Mouse (Mus musculus): ENCODE measurements around the gene Ttc3. TPM values are rescaled to one million over a fixed set of nuclear protein-coding genes. Genes with fewer than 3 reads are reported as not detected.
"Not testable (repeated sequence)": the region's sequence is repeated elsewhere in the genome, so short reads cannot be mapped to it uniquely, and the experiment has no call there.

Gene Ttc3
- polyA plus RNA-seq, 1 experiment from 2014 or later, result 60.3 TPM

DNA sequence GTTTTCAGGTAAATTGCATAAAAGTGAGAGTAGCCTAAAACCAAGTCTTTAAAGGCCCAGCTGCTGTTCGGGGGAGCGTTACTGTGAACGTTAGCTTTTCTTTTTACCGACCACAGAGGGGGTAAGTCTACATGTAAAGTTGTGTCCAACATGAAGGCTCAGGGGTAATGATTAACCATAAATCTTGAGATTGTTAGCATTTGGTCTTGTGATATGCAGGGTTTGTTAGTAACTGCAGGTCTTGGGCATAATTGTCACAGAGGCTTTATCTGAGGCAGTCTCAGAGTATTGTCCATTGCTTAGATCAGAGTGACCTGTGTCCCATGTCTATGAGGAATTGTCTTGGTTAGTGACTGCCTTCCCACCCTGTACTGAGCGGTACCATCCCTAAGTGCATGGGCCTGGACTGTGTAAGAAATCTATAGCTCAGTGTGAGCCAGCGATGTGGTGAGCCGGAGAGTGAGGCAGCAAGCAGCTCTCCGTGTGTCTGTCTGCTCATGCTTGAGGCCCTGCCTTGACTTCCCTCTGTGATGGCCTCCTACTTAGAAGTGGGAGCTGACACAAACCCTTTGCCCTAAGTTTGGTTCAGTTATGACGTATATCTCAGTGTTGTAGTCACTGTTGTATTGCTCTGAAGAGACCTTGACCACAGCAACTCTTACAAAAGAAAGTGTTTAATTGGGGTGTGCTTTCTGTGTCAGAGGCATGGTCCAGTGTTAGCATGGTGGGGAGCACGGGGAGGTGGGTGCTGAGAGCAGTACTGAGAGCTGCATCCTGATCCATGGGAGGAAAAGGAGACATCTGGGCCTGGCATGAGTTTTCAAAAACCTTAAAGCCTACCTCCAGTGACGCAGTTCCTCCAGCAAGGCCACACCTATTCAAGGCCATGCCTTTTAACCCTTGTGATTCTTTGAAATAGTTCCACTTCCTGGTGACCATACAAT, 81.4 kb downstream of the Ttc3 start:
- Histone ChIP-seq H3K4me2 (replicated peaks; ENCODE audit: low read depth) (no peak overlapping the region), H3K4me1 (replicated peaks; ENCODE audit: control insufficient read depth, insufficient read depth) (no peaks in the 10 kb centered on the region), H3K9ac (ENCODE audit: low read length) (no peak overlapping the region), H3K27me3 (ENCODE audit: control insufficient read depth, insufficient read depth, low read length) (no peaks in the 10 kb centered on the region), H3K4me3 (ENCODE audit: low read depth, low read length) (no peak overlapping the region), H3K36me3 (ENCODE audit: control insufficient read depth, insufficient read depth, low read length) (peaks cover 8% of the 10 kb centered on the region), H3K9me3 (ENCODE audit: control insufficient read depth, low read length) (no peaks in the 10 kb centered on the region), H3K27ac (replicated peaks) (peak overlapping the region; percentile 74)
- peak; percentile 75 for ATAC-seq (ENCODE audit: low FRiP score, low TSS enrichment)
- WGBS, result 70% methylated on average over 11 of the region's 11 CpGs
- TF ChIP-seq EP300 (optimal IDR thresholded peaks at IDR 0.05) (no peak), CTCF (IDR thresholded peaks at IDR 0.05; ENCODE audit: low read depth) (no peak)
- no peak for DNase-seq (ENCODE audit: low spot score)

DNA sequence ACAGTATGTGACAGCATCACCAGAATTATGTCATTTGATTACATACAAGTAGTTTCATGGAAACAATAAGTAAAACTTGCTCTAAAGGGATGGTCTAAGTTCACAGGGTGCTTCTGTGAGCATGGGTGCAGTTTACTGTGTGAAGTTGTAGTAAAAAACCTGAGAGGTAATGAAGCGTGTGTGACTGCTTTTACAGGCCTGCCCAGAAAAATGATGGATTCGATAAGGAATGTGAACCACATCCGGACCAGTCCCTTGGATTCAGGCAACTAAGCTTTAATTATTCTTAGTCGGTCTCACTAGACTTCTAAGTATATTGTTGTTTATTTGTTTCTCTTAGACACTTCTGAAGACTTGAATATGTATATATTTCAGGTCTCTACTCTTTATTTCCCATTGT, 82.3 kb downstream of the Ttc3 start:
- WGBS, result 69% methylated on average over 4 of the region's 4 CpGs
- no peaks in the 10 kb centered on the region for H3K4me1 ChIP-seq (replicated peaks; ENCODE audit: control insufficient read depth, insufficient read depth)
- H3K9me3 ChIP-seq (ENCODE audit: control insufficient read depth, low read length), result no peaks in the 10 kb centered on the region
- H3K4me2 ChIP-seq (replicated peaks; ENCODE audit: low read depth), result no peak overlapping the region
- no peak for ATAC-seq (ENCODE audit: low FRiP score, low TSS enrichment)
- H3K4me3 ChIP-seq (ENCODE audit: low read depth, low read length), result no peak overlapping the region
- DNase-seq (ENCODE audit: low spot score), result no peak
- H3K9ac ChIP-seq (ENCODE audit: low read length), result no peak overlapping the region
- H3K36me3 ChIP-seq (ENCODE audit: control insufficient read depth, insufficient read depth, low read length), result peaks cover 4% of the 10 kb centered on the region
- no peaks in the 10 kb centered on the region for H3K27me3 ChIP-seq (ENCODE audit: control insufficient read depth, insufficient read depth, low read length)
- TF ChIP-seq EP300 (optimal IDR thresholded peaks at IDR 0.05) (no peak), CTCF (IDR thresholded peaks at IDR 0.05; ENCODE audit: low read depth) (no peak)
- H3K27ac ChIP-seq (replicated peaks), result no peak overlapping the region

DNA sequence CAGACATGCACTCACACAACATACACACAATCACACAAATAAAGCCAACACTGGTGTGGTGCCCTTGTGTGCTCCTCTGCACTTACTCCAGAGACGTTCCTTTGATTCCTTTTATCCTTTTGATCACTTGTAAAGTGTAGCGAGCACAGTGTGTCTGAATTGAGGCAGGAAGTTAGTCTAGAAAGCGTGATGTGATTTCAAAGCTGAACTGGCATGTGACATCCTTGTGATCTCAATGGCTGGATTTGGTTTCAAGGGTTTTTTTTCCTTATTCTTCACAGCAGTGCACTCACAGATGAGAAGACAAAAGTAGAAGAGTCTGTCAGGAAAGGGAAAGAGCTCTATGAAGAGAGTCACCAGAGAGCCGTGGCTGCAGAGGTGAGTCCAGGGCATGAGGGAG, 83.7 kb downstream of the Ttc3 start:
- Histone ChIP-seq H3K9me3 (ENCODE audit: control insufficient read depth, low read length) (no peaks in the 10 kb centered on the region), H3K4me3 (ENCODE audit: low read depth, low read length) (no peak overlapping the region), H3K4me2 (replicated peaks; ENCODE audit: low read depth) (no peak overlapping the region), H3K27ac (replicated peaks) (no peak overlapping the region), H3K27me3 (ENCODE audit: control insufficient read depth, insufficient read depth, low read length) (no peaks in the 10 kb centered on the region), H3K4me1 (replicated peaks; ENCODE audit: control insufficient read depth, insufficient read depth) (no peaks in the 10 kb centered on the region), H3K9ac (ENCODE audit: low read length) (no peak overlapping the region), H3K36me3 (ENCODE audit: control insufficient read depth, insufficient read depth, low read length) (peaks cover 3% of the 10 kb centered on the region)
- DNase-seq (ENCODE audit: low spot score), result no peak
- no peak for TF ChIP-seq CTCF (IDR thresholded peaks at IDR 0.05; ENCODE audit: low read depth)
- no peak for TF ChIP-seq EP300 (optimal IDR thresholded peaks at IDR 0.05)
- ATAC-seq (ENCODE audit: low FRiP score, low TSS enrichment), result no peak
- 74% methylated on average over 4 of the region's 4 CpGs for WGBS

DNA sequence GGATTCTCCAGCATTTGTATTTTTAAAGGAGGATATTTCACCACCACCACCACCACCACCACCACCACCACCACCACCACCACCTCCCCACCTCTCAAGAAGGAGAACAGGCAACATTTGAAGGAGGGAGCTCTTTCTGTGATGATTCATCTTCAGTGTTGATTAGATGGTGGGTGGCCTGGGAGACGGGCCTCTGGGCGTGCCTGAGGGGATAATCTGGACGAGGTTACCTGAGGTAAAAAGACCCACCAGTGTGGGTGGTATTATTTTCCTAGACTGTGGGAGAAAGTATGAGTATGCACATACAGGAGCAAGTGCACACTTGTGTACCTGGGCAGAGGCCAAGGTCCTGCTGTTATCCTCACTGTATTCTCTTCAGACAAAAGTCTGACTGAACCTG, 93.6 kb downstream of the Ttc3 start:
- WGBS, result 74% methylated on average over 3 of the region's 3 CpGs
- Histone ChIP-seq H3K27me3 (ENCODE audit: control insufficient read depth, insufficient read depth, low read length) (no peaks in the 10 kb centered on the region), H3K36me3 (ENCODE audit: control insufficient read depth, insufficient read depth, low read length) (peaks cover 27% of the 10 kb centered on the region), H3K4me1 (replicated peaks; ENCODE audit: control insufficient read depth, insufficient read depth) (no peaks in the 10 kb centered on the region), H3K4me2 (replicated peaks; ENCODE audit: low read depth) (no peak overlapping the region), H3K9ac (ENCODE audit: low read length) (no peak overlapping the region), H3K27ac (replicated peaks) (no peak overlapping the region), H3K4me3 (ENCODE audit: low read depth, low read length) (no peak overlapping the region), H3K9me3 (ENCODE audit: control insufficient read depth, low read length) (no peaks in the 10 kb centered on the region)
- DNase-seq (ENCODE audit: low spot score), result no peak
- no peak for ATAC-seq (ENCODE audit: low FRiP score, low TSS enrichment)
- TF ChIP-seq EP300 (optimal IDR thresholded peaks at IDR 0.05) (no peak), CTCF (IDR thresholded peaks at IDR 0.05; ENCODE audit: low read depth) (no peak)

DNA sequence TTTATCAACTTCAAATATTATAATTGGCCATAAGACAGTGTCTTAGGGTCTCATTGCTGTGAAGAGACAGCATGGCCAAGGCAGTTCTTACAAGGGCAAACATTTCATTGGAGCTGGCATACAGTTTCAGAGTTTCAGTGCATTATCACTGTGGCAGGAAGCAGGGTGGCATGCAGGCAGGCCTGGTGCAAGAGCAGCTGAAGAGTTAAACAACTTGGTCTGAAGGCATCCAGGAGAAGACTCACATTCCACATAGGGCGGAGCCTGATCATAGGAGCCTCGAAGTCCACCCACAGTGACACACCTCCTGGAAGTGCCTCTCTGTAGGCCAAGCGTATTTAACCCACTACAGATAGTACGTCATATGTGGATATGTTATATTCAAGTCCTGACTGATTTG, 95.5 kb downstream of the Ttc3 start:
- peaks cover 24% of the 10 kb centered on the region for H3K36me3 ChIP-seq (ENCODE audit: control insufficient read depth, insufficient read depth, low read length)
- no peaks in the 10 kb centered on the region for H3K27me3 ChIP-seq (ENCODE audit: control insufficient read depth, insufficient read depth, low read length)
- TF ChIP-seq EP300 (optimal IDR thresholded peaks at IDR 0.05), result no peak
- TF ChIP-seq CTCF (IDR thresholded peaks at IDR 0.05; ENCODE audit: low read depth), result no peak
- DNase-seq (ENCODE audit: low spot score) (no peak), ATAC-seq (ENCODE audit: low FRiP score, low TSS enrichment) (no peak)
- no peaks in the 10 kb centered on the region for H3K9me3 ChIP-seq (ENCODE audit: control insufficient read depth, low read length)
- no peak overlapping the region for H3K9ac ChIP-seq (ENCODE audit: low read length)
- no peaks in the 10 kb centered on the region for H3K4me1 ChIP-seq (replicated peaks; ENCODE audit: control insufficient read depth, insufficient read depth)
- no peak overlapping the region for H3K27ac ChIP-seq (replicated peaks)
- no peak overlapping the region for H3K4me3 ChIP-seq (ENCODE audit: low read depth, low read length)
- 77% methylated on average over 4 of the region's 4 CpGs for WGBS
- no peak overlapping the region for H3K4me2 ChIP-seq (replicated peaks; ENCODE audit: low read depth)

DNA sequence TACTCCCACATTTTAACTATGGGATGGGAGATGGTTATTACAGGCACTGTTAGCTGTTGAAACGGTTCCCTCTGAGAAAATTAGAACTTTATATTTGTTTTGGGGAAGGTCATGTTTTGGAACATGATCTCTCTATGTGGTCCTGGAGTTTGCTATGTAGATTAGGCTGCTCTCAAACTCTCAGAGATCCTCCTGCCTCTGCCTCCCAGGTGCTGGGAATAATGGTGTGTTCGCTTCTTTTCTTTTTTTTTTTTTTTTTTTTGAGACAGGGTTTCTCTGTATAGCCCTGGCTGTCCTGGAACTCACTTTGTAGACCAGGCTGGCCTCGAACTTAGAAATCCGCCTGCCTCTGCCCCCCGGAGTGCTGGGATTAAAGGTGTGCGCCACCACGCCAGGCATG, 95.9 kb downstream of the Ttc3 start:
- not testable (repeated sequence) for ATAC-seq (ENCODE audit: low FRiP score, low TSS enrichment); DNase-seq (ENCODE audit: low spot score); H3K27me3 ChIP-seq (ENCODE audit: control insufficient read depth, insufficient read depth, low read length); H3K4me1 ChIP-seq (replicated peaks; ENCODE audit: control insufficient read depth, insufficient read depth); H3K4me3 ChIP-seq (ENCODE audit: low read depth, low read length); H3K27ac ChIP-seq (replicated peaks); H3K9ac ChIP-seq (ENCODE audit: low read length); H3K9me3 ChIP-seq (ENCODE audit: control insufficient read depth, low read length); H3K4me2 ChIP-seq (replicated peaks; ENCODE audit: low read depth)
- 94% methylated on average over 7 of the region's 7 CpGs for WGBS
- H3K36me3 ChIP-seq (ENCODE audit: control insufficient read depth, insufficient read depth, low read length), result peaks cover 24% of the 10 kb centered on the region
